Mouse (Mus musculus) heart, embryonic 14.5 days (tissue): ENCODE measurements around the gene Baiap2. TPM values are rescaled to one million over a fixed set of nuclear protein-coding genes. Genes with fewer than 3 reads are reported as not detected.

Experiments used
- ATAC-seq: fragments of 200-750 bp; cut with Nextera tagmentation; 2 replicates; pipeline ENCODE4 v1.8.0; 2017; ENCODE audit warnings: low read depth, moderate TSS enrichment; ENCODE audit not compliant: insufficient number of reproducible peaks, insufficient read depth, low FRiP score
- H3K27ac ChIP-seq, 2 experiments: fragments of 200-500 bp in 1 of 2; fragments of 300-500 bp in 1 of 2; sonication (generic) in 1 of 2; replicated peaks in 1 of 2; 2 replicates each; pipeline ENCODE4 v1.5.1; 2012 to 2014; ENCODE audit warnings: low read depth in 2 of 2, low read length in 2 of 2, control low read depth in 1 of 2, mild to moderate bottlenecking in 1 of 2, mixed read lengths in 1 of 2; ENCODE audit not compliant: control insufficient read depth in 1 of 2, insufficient read depth in 1 of 2
- H3K27me3 ChIP-seq: fragments of 300-500 bp; sonication (generic); 2 replicates; pipeline ENCODE4 v1.6.1; 2014; ENCODE audit warnings: mild to moderate bottlenecking, low read length, control low read depth; ENCODE audit not compliant: control insufficient read depth, insufficient read depth
- H3K36me3 ChIP-seq: fragments of 300-500 bp; sonication (generic); 2 replicates; pipeline ENCODE4 v1.6.1; 2014; ENCODE audit warnings: mild to moderate bottlenecking, control low read depth, low read length, mixed read lengths; ENCODE audit not compliant: control insufficient read depth, insufficient read depth
- H3K4me1 ChIP-seq, 2 experiments: fragments of 200-500 bp in 1 of 2; fragments of 300-500 bp in 1 of 2; sonication (generic) in 1 of 2; 2 replicates each; pipeline ENCODE4 v1.6.1; 2012 to 2014; ENCODE audit warnings: low read length in 2 of 2, control low read depth in 1 of 2, mixed read lengths in 1 of 2; ENCODE audit not compliant: control insufficient read depth in 2 of 2, insufficient read depth in 2 of 2
- H3K4me2 ChIP-seq: fragments of 300-500 bp; sonication (generic); 2 replicates; pipeline ENCODE4 v1.6.1; 2014; ENCODE audit warnings: mild to moderate bottlenecking, low read length
- H3K4me3 ChIP-seq, 2 experiments: fragments of 200-500 bp in 1 of 2; fragments of 300-500 bp in 1 of 2; sonication (generic) in 1 of 2; 2 replicates each; pipeline ENCODE4 v1.5.1; 2012 to 2014; ENCODE audit warnings: low read length in 2 of 2, mild to moderate bottlenecking in 2 of 2, control low read depth in 1 of 2, low read depth in 1 of 2, moderate library complexity in 1 of 2; ENCODE audit not compliant: control insufficient read depth in 1 of 2, insufficient read depth in 1 of 2
- H3K9ac ChIP-seq: fragments of 300-500 bp; sonication (generic); 2 replicates; pipeline ENCODE4 v1.6.1; 2014; ENCODE audit warnings: mild to moderate bottlenecking, low read length
- H3K9me3 ChIP-seq: fragments of 300-500 bp; sonication (generic); 2 replicates; pipeline ENCODE4 v1.6.1; 2016; ENCODE audit warnings: low read length, control low read depth; ENCODE audit not compliant: control insufficient read depth
- WGBS: fragments of 180-500 bp; shearing (Covaris S2); extraction: QIAGEN DNeasy Blood & Tissue Kit; methylation state at CpG from one replicate; pipeline ENCODE4 v1.1.7; 2014; 5-methylcytosine and 5-hydroxymethylcytosine counted together
- polyA plus RNA-seq: library from polyadenylated mRNA; unstranded; fragments of >200 nt; fragmentation: Nextera tagmentation; extraction: Ambion mirVana; gene quantifications from 2 replicates; pipeline ENCODE4 v1.2.1, GENCODE M21; 2014

Baiap2 gene
- polyA plus RNA-seq, 1 experiment from 2014 or later: 13.2 TPM

GRCm38 (mm10) chr11:119954233-119954632, 11.7 kb downstream of the Baiap2 start:
- H3K27ac ChIP-seq: no peak overlapping the region
- ATAC-seq: no peak
- H3K4me2 ChIP-seq: no peak overlapping the region
- H3K4me1 ChIP-seq: peaks cover 38 to 52% of the 10 kb centered on the region in 2 experiments
- no peak overlapping the region; the same call in 1 of the 2 replicates for H3K9ac ChIP-seq
- H3K9me3 ChIP-seq: no peaks in the 10 kb centered on the region
- H3K36me3 ChIP-seq: no peaks in the 10 kb centered on the region
- WGBS: 51% methylated on average over 4 of the region's 4 CpGs
- H3K4me3 ChIP-seq: no peak overlapping the region
- H3K27me3 ChIP-seq: no peaks in the 10 kb centered on the region

- Histone ChIP-seq H3K27me3 (no peaks in the 10 kb centered on the region), H3K4me2 (no peak overlapping the region), H3K27ac (peak overlapping the region; percentile 29 to 64; a peak in 3 of 4 replicates), H3K4me3 (no peak overlapping the region), H3K36me3 (no peaks in the 10 kb centered on the region), H3K4me1 (peaks cover 35 to 51% of the 10 kb centered on the region in 2 experiments), H3K9ac (no peak overlapping the region; the same call in 1 of the 2 replicates), H3K9me3 (no peaks in the 10 kb centered on the region)
- ATAC-seq: no peak; the same call in 1 of the 2 replicates
- WGBS: 39% methylated on average over 2 of the region's 2 CpGs
Measured at GRCm38 (mm10) chr11:119954749-119955337, 12.3 kb downstream of the Baiap2 start.

GRCm38 (mm10) chr11:119955432-119955831, 12.9 kb downstream of the Baiap2 start:
- ATAC-seq: 0 out of 2 replicates have a peak, but pooled peaks have one; percentile 29
- Histone ChIP-seq H3K4me2 (no peak overlapping the region), H3K27me3 (no peaks in the 10 kb centered on the region), H3K27ac (peak overlapping the region; percentile 42 to 64; a peak in 3 of 4 replicates), H3K9ac (no peak overlapping the region), H3K4me3 (no peak overlapping the region), H3K9me3 (no peaks in the 10 kb centered on the region), H3K4me1 (peaks cover 35 to 51% of the 10 kb centered on the region in 2 experiments), H3K36me3 (no peaks in the 10 kb centered on the region)
- WGBS: 55% methylated on average over 3 of the region's 3 CpGs

- Histone ChIP-seq H3K9ac (no peak overlapping the region), H3K27me3 (no peaks in the 10 kb centered on the region), H3K4me2 (no peak overlapping the region), H3K27ac (no peak overlapping the region), H3K4me3 (no peak overlapping the region), H3K4me1 (peaks cover 35 to 47% of the 10 kb centered on the region in 2 experiments), H3K36me3 (no peaks in the 10 kb centered on the region; the same call in 1 of the 2 replicates), H3K9me3 (no peaks in the 10 kb centered on the region)
- 87% methylated on average over 13 of the region's 13 CpGs for WGBS
- ATAC-seq: no peak
Measured at GRCm38 (mm10) chr11:119956590-119956989, 14.0 kb downstream of the Baiap2 start.

- peaks cover 21 to 25% of the 10 kb centered on the region in 2 experiments for H3K4me1 ChIP-seq
- no peak overlapping the region for H3K9ac ChIP-seq
- no peak overlapping the region for H3K4me2 ChIP-seq
- H3K9me3 ChIP-seq: no peaks in the 10 kb centered on the region
- no peaks in the 10 kb centered on the region for H3K27me3 ChIP-seq
- WGBS: 74% methylated on average over 7 of the region's 7 CpGs
- no peak overlapping the region for H3K4me3 ChIP-seq
- H3K27ac ChIP-seq: no peak overlapping the region
- peaks cover 9% of the 10 kb centered on the region for H3K36me3 ChIP-seq
- ATAC-seq: no peak
Measured at GRCm38 (mm10) chr11:119958856-119959255, 16.3 kb downstream of the Baiap2 start.

- no peak for ATAC-seq
- Histone ChIP-seq H3K27me3 (no peaks in the 10 kb centered on the region), H3K27ac (no peak overlapping the region), H3K4me3 (no peak overlapping the region), H3K4me2 (no peak overlapping the region), H3K9me3 (no peaks in the 10 kb centered on the region), H3K9ac (no peak overlapping the region), H3K4me1 (peaks cover 14 to 16% of the 10 kb centered on the region in 2 experiments), H3K36me3 (peaks cover 15% of the 10 kb centered on the region)
- 39% methylated on average over 4 of the region's 4 CpGs for WGBS
Measured at GRCm38 (mm10) chr11:119959714-119960113, 17.2 kb downstream of the Baiap2 start.

- Histone ChIP-seq H3K9ac (no peak overlapping the region), H3K4me2 (no peak overlapping the region), H3K36me3 (peaks cover 15% of the 10 kb centered on the region), H3K27ac (no peak overlapping the region), H3K27me3 (no peaks in the 10 kb centered on the region), H3K9me3 (no peaks in the 10 kb centered on the region), H3K4me1 (peaks cover 5 to 7% of the 10 kb centered on the region in 2 experiments), H3K4me3 (no peak overlapping the region)
- 83% methylated on average over 6 of the region's 6 CpGs for WGBS
- no peak for ATAC-seq
Measured at GRCm38 (mm10) chr11:119960671-119961070, 18.1 kb downstream of the Baiap2 start.

GRCm38 (mm10) chr11:119961511-119961910, 18.9 kb downstream of the Baiap2 start:
- Histone ChIP-seq H3K4me2 (no peak overlapping the region), H3K27ac (no peak overlapping the region), H3K27me3 (no peaks in the 10 kb centered on the region), H3K9me3 (no peaks in the 10 kb centered on the region), H3K4me1 (no peaks in the 10 kb centered on the region), H3K9ac (no peak overlapping the region), H3K4me3 (no peak overlapping the region), H3K36me3 (peaks cover 15% of the 10 kb centered on the region)
- no peak for ATAC-seq
- 63% methylated on average over 3 of the region's 3 CpGs for WGBS
